In the genomic region with DNA sequence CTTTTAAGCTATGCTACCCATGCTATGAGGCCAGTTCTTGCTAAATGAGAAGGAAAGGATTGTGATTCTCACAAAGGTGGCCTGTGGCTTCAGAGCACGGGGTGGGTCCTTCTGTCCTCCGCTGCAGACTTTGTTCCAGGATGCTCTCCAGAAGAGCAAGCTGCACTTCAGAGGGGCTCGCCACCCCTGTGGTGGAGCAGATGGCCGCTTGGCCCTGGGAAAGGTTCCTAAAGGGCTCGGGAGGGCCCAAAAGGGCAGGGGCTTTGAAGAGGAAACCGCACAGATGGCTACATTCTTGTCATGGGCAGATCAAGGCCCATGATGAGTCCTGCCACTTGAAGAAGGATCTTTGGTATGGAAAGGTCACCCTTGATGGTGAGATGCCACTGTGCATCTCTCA, we compare ENCODE assay signal across 20 mouse cellular contexts.
DNase-seq lines count a peak whose midpoint lies in the region; TF ChIP-seq lines count a peak whose summit lies in the region.
"Had no signal": no experiment of that assay in that cellular context is flagged by ENCODE, and none has a peak within 500 bp of the region (broad histone marks: within the 10 kb centered on the region; RNA-seq: fewer than 3 reads in every experiment).

No protein-coding gene starts in this region.

- H3K27me3 ChIP-seq in cerebellum, adult 2 months (ENCODE audit: control insufficient read depth, insufficient read depth, low read length): no peaks in the 10 kb centered on the region
- H3K27me3 ChIP-seq: embryonic facial prominence, embryonic 12.5 days; hindbrain, embryonic 12.5 days; intestine, embryonic 15.5 days had no signal

- peak overlapping the region; percentile 16 for H3K27ac ChIP-seq in left cerebral cortex, adult 2 months
- H3K27ac ChIP-seq in cerebellum, adult 2 months (ENCODE audit: insufficient read depth, low read length): 0 out of 2 replicates have a peak overlapping the region, but pooled peaks have one; percentile 1
- H3K27ac ChIP-seq: embryonic facial prominence, embryonic 12.5 days; forebrain, embryonic 12.5 days; heart, embryonic 10.5 days; hindbrain, embryonic 12.5 days; intestine, embryonic 15.5 days had no signal

- intact Hi-C loops in left cerebral cortex, adult 2 months (cut with DNase I): no loop called here
- intact Hi-C loops in left cerebral cortex, postnatal 25 days (cut with DNase I): no loop called here

- TF ChIP-seq CTCF in left cerebral cortex, adult 2 months (IDR thresholded peaks at IDR 0.05): no peak
- TF ChIP-seq CTCF in cerebellum, adult 2 months (IDR thresholded peaks at IDR 0.05; ENCODE audit: borderline replicate concordance, insufficient read depth, low read depth, low read length): no peak

- peaks cover 43% of the 10 kb centered on the region for H3K4me1 ChIP-seq in cerebellum, adult 2 months (ENCODE audit: control insufficient read depth, insufficient read depth, low read length)
- H3K4me1 ChIP-seq: embryonic facial prominence, embryonic 12.5 days; intestine, embryonic 15.5 days had no signal

- no peak for TF ChIP-seq POLR2A in cerebellum, adult 2 months (IDR thresholded peaks at IDR 0.05; ENCODE audit: borderline replicate concordance, insufficient read depth, low read length)

- H3K4me3 ChIP-seq in left cerebral cortex, adult 2 months: no peak overlapping the region
- no peak overlapping the region for H3K4me3 ChIP-seq in cerebellum, adult 2 months (replicated peaks; ENCODE audit: insufficient read depth, low read depth, low read length)
- H3K4me3 ChIP-seq: embryonic facial prominence, embryonic 12.5 days; forebrain, embryonic 12.5 days; heart, embryonic 10.5 days; hindbrain, embryonic 12.5 days; intestine, embryonic 15.5 days had no signal

- 21% methylated on average over 6 of the region's 6 CpGs for WGBS in cerebellum, adult 2 months

- DNase-seq in left cerebral cortex, adult 2 months (ENCODE audit: extremely low spot score in 1 of 2, low spot score in 2 of 2): no peak
- DNase-seq in left cerebral cortex, postnatal 25 days (ENCODE audit: low spot score in 2 of 2): no peak
- DNase-seq in cerebellum, adult 2 months: peak; percentile 61 to 72
- DNase-seq in cerebellum, postnatal 10 days: peak; percentile 67 to 87
- DNase-seq in embryo, embryonic 9.5 days (ENCODE audit: extremely low spot score): no peak
- DNase-seq in layer of hippocampus, postnatal 36 days: no peak
- DNase-seq in thymus, postnatal 4 days: no peak
- DNase-seq: adrenal gland, adult 2 months; adrenal gland, postnatal 25 days; embryo, embryonic 11 days; gastrocnemius, postnatal 10 days; heart, adult 18-20 months; heart, postnatal 10 days; heart, postnatal 4 days; kidney, adult 18-20 months had no signal

Comparison
In these comparisons a context has a peak if more than half of its experiments do, and no peak if none do; other contexts are left out.
1. DNase-seq: peak in cerebellum, adult 2 months (2 of 2) and cerebellum, postnatal 10 days (2 of 2); none in left cerebral cortex, adult 2 months (0 of 2), left cerebral cortex, postnatal 25 days (0 of 2), embryo, embryonic 9.5 days (single experiment), layer of hippocampus, postnatal 36 days (0 of 2) and thymus, postnatal 4 days (single experiment).